In the genomic region with DNA sequence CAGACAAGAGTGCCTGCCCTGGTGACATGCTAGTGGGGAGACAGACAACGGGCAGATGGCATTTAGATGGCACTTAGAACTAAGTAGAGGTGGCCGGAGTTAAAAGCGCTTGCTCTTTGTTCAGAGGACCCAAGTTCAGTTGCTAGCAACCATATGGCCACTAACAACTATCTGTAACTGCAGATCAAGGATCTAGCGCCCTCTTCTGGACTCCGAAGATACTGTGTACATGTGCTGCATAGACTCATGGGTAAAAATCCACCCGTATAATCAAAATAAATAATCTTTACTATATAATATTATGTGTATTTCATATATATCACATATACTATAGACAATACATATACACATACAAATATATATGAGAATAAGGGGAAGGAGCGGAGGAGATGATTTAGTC, we compare ENCODE assay signal across 1 mouse cellular context.
TF ChIP-seq lines count a peak whose summit lies in the region.

No protein-coding gene starts in this region.

TF ChIP-seq in CH12.LX, 34 proteins besides CTCF, POLR2A, EP300 and RAD21 (continued from another document):
- no peak for TF ChIP-seq POLR2AphosphoS2 (IDR thresholded peaks at IDR 0.05; ENCODE audit: low read depth, low read length)
